Mouse (Mus musculus): ENCODE measurements around the gene Tram2. TPM values are rescaled to one million over a fixed set of nuclear protein-coding genes. Genes with fewer than 3 reads are reported as not detected.

The Tram2 gene
- polyA plus RNA-seq, 1 experiment from 2014 or later, result 6.4 TPM

GRCm38 (mm10) chr1:20984103-20984502, 94.9 kb downstream of the Tram2 start:
- 72% methylated on average over 2 of the region's 2 CpGs for WGBS
- Histone ChIP-seq H3K4me3 (replicated peaks) (no peak overlapping the region), H3K4me2 (replicated peaks) (no peak overlapping the region), H3K27me3 (replicated peaks) (no peaks in the 10 kb centered on the region), H3K27ac (no peak overlapping the region), H3K9me3 (no peaks in the 10 kb centered on the region), H3K36me3 (no peaks in the 10 kb centered on the region), H3K9ac (no peak overlapping the region), H3K4me1 (replicated peaks) (no peaks in the 10 kb centered on the region)
- ATAC-seq, result no peak

- H3K9ac ChIP-seq, result no peak overlapping the region
- H3K27ac ChIP-seq, result no peak overlapping the region
- H3K4me3 ChIP-seq (replicated peaks), result no peak overlapping the region
- ATAC-seq, result no peak
- no peaks in the 10 kb centered on the region for H3K27me3 ChIP-seq (replicated peaks)
- no peaks in the 10 kb centered on the region for H3K36me3 ChIP-seq
- H3K4me1 ChIP-seq (replicated peaks), result no peaks in the 10 kb centered on the region
- WGBS, result 89% methylated on average over 6 of the region's 6 CpGs
- no peak overlapping the region for H3K4me2 ChIP-seq (replicated peaks)
- no peaks in the 10 kb centered on the region for H3K9me3 ChIP-seq
Measured at GRCm38 (mm10) chr1:20981764-20982163, 97.3 kb downstream of the Tram2 start.

GRCm38 (mm10) chr1:20980553-20980952, 98.5 kb downstream of the Tram2 start:
- Histone ChIP-seq H3K4me3 (replicated peaks) (no peak overlapping the region), H3K27me3 (replicated peaks) (no peaks in the 10 kb centered on the region), H3K27ac (no peak overlapping the region), H3K4me2 (replicated peaks) (no peak overlapping the region), H3K9ac (no peak overlapping the region), H3K9me3 (no peaks in the 10 kb centered on the region), H3K4me1 (replicated peaks) (no peaks in the 10 kb centered on the region), H3K36me3 (no peaks in the 10 kb centered on the region)
- WGBS, result 73% methylated on average over 1 of the region's 1 CpGs
- ATAC-seq, result no peak

DNA sequence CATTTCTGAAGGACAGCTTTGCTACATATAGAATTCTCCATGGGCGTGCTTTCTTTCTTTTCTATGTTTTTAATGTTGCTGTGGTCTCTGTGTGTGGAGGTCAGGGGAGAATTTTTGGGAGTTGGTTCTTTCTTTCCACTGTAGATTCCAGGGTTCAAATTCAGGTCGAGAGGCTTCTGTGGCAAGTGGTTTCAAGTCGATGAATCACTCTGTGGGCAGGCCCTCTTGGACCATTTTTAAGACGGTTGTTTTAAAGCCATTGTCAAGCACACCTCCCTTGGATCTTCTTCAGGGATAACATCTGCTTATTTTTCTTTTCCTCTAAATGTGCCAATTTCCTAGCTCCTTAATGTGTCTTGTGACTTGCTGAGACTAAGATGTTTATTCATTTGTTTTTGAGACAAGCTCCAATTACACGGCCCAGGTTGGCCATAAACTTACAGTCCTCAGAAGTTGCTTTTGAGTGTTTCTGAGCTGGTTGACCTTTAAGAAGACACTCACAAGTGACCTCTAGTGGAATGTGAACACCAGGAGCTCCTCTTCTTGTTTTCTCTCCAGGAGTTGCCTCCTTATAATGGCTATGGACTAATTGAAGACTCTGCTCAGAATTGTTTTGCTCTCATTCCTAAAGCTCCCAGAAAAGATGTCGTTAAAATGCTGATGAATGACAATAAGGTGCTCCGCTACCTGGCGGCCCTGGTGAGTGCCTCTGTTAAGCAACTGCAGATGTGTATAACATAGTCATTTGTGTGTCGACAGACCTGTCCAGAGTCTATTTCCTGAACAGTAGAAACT, 104.5 kb downstream of the Tram2 start:
- ATAC-seq, result no peak
- H3K4me1 ChIP-seq (replicated peaks), result no peaks in the 10 kb centered on the region
- 63% methylated on average over 9 of the region's 9 CpGs for WGBS

DNA sequence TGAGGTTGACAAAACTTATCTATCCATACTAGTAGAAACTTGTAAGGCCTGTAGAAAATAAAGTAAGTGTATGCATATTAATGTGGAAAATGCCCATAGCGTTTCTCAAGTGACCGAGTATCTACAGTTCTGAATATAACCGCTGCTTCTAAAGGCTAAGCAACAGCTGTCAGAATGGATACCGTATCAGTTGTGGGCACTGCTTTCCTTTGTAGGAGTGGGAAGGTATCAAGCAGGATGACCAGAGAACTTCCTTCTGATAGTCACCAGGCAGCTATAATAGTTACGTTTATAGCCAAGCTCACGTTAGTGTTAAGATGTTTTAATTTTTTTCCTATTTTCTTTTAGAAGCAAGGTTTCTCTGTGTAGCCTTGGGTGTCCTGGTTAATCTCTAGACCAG, 105.6 kb downstream of the Tram2 start:
- Histone ChIP-seq H3K4me2 (replicated peaks) (no peak overlapping the region), H3K4me3 (replicated peaks) (no peak overlapping the region), H3K36me3 (no peaks in the 10 kb centered on the region), H3K9me3 (no peaks in the 10 kb centered on the region), H3K27ac (no peak overlapping the region), H3K4me1 (replicated peaks) (no peaks in the 10 kb centered on the region), H3K27me3 (replicated peaks) (no peaks in the 10 kb centered on the region), H3K9ac (no peak overlapping the region)
- 91% methylated on average over 6 of the region's 6 CpGs for WGBS
- no peak for ATAC-seq

More for the DNA sequence above, 104.5 kb downstream of the Tram2 start:
- H3K9me3 ChIP-seq, result no peaks in the 10 kb centered on the region
- no peak overlapping the region for H3K4me3 ChIP-seq (replicated peaks)
- H3K4me2 ChIP-seq (replicated peaks), result no peak overlapping the region
- H3K27ac ChIP-seq, result no peak overlapping the region
- H3K36me3 ChIP-seq, result no peaks in the 10 kb centered on the region
- no peak overlapping the region for H3K9ac ChIP-seq
- H3K27me3 ChIP-seq (replicated peaks), result no peaks in the 10 kb centered on the region

GRCm38 (mm10) chr1:20969642-20970041, 109.4 kb downstream of the Tram2 start:
- H3K4me2 ChIP-seq (replicated peaks), result no peak overlapping the region
- H3K9me3 ChIP-seq, result no peaks in the 10 kb centered on the region
- no peak overlapping the region for H3K4me3 ChIP-seq (replicated peaks)
- H3K27ac ChIP-seq, result no peak overlapping the region
- H3K36me3 ChIP-seq, result no peaks in the 10 kb centered on the region
- H3K9ac ChIP-seq, result no peak overlapping the region
- 86% methylated on average over 2 of the region's 2 CpGs for WGBS
- no peaks in the 10 kb centered on the region for H3K4me1 ChIP-seq (replicated peaks)
- ATAC-seq, result no peak
- H3K27me3 ChIP-seq (replicated peaks), result no peaks in the 10 kb centered on the region

GRCm38 (mm10) chr1:20954876-20955275, 124.2 kb downstream of the Tram2 start:
- no peak overlapping the region for H3K4me2 ChIP-seq (replicated peaks)
- no peak overlapping the region for H3K4me3 ChIP-seq (replicated peaks)
- no peaks in the 10 kb centered on the region for H3K4me1 ChIP-seq (replicated peaks)
- H3K9ac ChIP-seq, result no peak overlapping the region
- H3K27me3 ChIP-seq (replicated peaks), result no peaks in the 10 kb centered on the region
- H3K9me3 ChIP-seq, result no peaks in the 10 kb centered on the region
- H3K27ac ChIP-seq, result no peak overlapping the region
- H3K36me3 ChIP-seq, result no peaks in the 10 kb centered on the region
- no peak for ATAC-seq
- WGBS, result 85% methylated on average over 3 of the region's 3 CpGs

DNA sequence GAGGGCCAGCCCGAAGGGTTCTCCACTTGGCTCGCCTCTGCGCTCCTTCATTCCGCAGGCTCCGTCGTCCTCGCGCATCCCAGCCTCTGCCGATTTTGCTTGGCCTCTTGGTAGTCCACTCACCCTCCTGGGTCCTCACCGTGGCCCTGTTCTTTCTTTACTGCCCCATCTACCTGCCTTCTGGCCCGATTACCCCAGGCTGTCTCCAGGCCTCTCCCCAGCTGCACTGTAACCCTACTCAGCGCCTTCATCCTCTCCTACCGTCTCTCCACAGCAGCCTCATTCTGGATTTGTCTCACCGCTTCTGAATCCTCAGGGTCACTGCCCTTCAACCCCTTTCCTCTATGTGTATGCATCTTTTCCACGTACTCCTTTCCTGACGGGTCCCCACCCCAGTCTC, 127.2 kb downstream of the Tram2 start:
- Histone ChIP-seq H3K36me3 (no peaks in the 10 kb centered on the region), H3K4me2 (replicated peaks) (peak overlapping the region; percentile 82), H3K27me3 (replicated peaks) (no peaks in the 10 kb centered on the region), H3K27ac (peak overlapping the region; percentile 56; the same call in 1 of the 2 replicates), H3K4me1 (replicated peaks) (no peaks in the 10 kb centered on the region), H3K9me3 (no peaks in the 10 kb centered on the region), H3K4me3 (replicated peaks) (peak overlapping the region; percentile 54), H3K9ac (peak overlapping the region; percentile 48)
- WGBS, result 3% methylated on average over 16 of the region's 16 CpGs
- no peak; the same call in 1 of the 2 replicates for ATAC-seq

DNA sequence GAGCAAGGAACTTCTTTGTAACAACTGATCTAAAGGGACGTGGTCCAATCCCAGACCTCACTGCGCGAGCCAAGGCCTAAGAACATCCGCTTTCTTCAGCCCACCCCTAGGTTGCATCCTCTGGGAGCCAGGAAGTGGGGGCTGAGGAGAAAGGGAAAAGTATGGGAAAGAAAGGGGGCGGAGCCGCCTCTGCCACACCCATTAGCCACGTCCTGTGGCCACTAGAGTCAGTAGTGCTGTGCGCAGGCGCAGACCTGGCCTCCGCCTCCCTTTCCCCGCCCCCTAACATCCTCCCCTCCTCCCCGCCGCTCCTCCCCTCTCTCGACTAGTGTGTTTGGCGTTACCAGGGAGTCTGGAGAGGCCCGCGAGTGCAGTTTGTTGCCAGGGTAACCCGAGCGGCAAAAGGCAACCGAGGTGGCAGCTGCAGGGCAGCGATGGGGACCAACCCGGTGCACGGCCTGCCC, 127.7 kb downstream of the Tram2 start, which contains the start of gene Efhc1:
TSS of gene Efhc1 (plus strand) at position 327 of the 464 bp plus-strand sequence.
- Histone ChIP-seq H3K4me1 (replicated peaks) (no peaks in the 10 kb centered on the region), H3K27me3 (replicated peaks) (no peaks in the 10 kb centered on the region), H3K27ac (peak within 1 kb of the TSS; percentile 56; the same call in 1 of the 2 replicates), H3K4me2 (replicated peaks) (peak within 1 kb of the TSS; percentile 82), H3K4me3 (replicated peaks) (peak within 1 kb of the TSS; percentile 54), H3K36me3 (no peaks in the 10 kb centered on the region), H3K9ac (peak within 1 kb of the TSS; percentile 48), H3K9me3 (no peaks in the 10 kb centered on the region)
- WGBS, result 2% methylated on average over 23 of the region's 23 CpGs
- ATAC-seq, result peak; percentile 98

Other genes with a start within 250 kb of the Tram2 start
- 5.8 and 6.1 TPM in 2 replicates for gene Paqr8, start 188.6 kb downstream of the Tram2 start, polyA plus RNA-seq (2015; fragmentation: Nextera tagmentation; extraction: Ambion mirVana)
- 1.4 and 2.2 TPM in 2 replicates for gene Efhc1, start 127.6 kb downstream of the Tram2 start, polyA plus RNA-seq (2015; fragmentation: Nextera tagmentation; extraction: Ambion mirVana)
- 13.5 and 13.7 TPM in 2 replicates for gene Tmem14a, start 139.3 kb upstream of the Tram2 start, polyA plus RNA-seq (2015; fragmentation: Nextera tagmentation; extraction: Ambion mirVana)
- 15.4 and 15.6 TPM in 2 replicates for gene Gsta3, start 161.4 kb upstream of the Tram2 start, polyA plus RNA-seq (2015; fragmentation: Nextera tagmentation; extraction: Ambion mirVana)